Mouse (Mus musculus): ENCODE measurements around the gene Adgra3. TPM values are rescaled to one million over a fixed set of nuclear protein-coding genes. Genes with fewer than 3 reads are reported as not detected.

Adgra3 gene
- total and polyA plus RNA-seq, 3 experiments = not detected

GRCm38 (mm10) chr5:49961478-49962431, 97.1 kb downstream of the Adgra3 start:
- H3K4me3 ChIP-seq (ENCODE audit: control insufficient read depth in 1 of 2, insufficient read depth in 1 of 2, low read depth in 2 of 2, low read length in 2 of 2) = no peak overlapping the region
- no peak overlapping the region for H3K27ac ChIP-seq (ENCODE audit: control insufficient read depth, low read depth, low read length)
- H3K9ac ChIP-seq (ENCODE audit: control insufficient read depth, low read depth, low read length, poor library complexity, severe bottlenecking) = no peak overlapping the region
- TF ChIP-seq CTCF (IDR thresholded peaks at IDR 0.05 in 2 of 3, conservative IDR thresholded peaks at IDR 0.05 in 1 of 3; ENCODE audit: control insufficient read depth in 1 of 3, insufficient read depth in 1 of 3, low read depth in 2 of 3, low read length in 3 of 3, poor library complexity in 1 of 3, severe bottlenecking in 1 of 3) (peak; percentile 12 to 80 (median 79); a peak in 4 of 6 replicates), POLR2AphosphoS2 (IDR thresholded peaks at IDR 0.05; ENCODE audit: low read length) (no peak), CHD1 (IDR thresholded peaks at IDR 0.05; ENCODE audit: low read depth, low read length) (no peak), ZKSCAN1 (IDR thresholded peaks at IDR 0.05; ENCODE audit: low read depth, low read length) (no peak), EP300 (IDR thresholded peaks at IDR 0.05; ENCODE audit: low read depth in 1 of 2, low read length in 2 of 2) (no peak), MYB (IDR thresholded peaks at IDR 0.05; ENCODE audit: low read depth, low read length) (no peak), NRF1 (IDR thresholded peaks at IDR 0.05; ENCODE audit: insufficient read depth, low read depth, low read length, poor library complexity, severe bottlenecking) (no peak), MXI1 (IDR thresholded peaks at IDR 0.05; ENCODE audit: low read depth, low read length) (no peak), RCOR1 (IDR thresholded peaks at IDR 0.05; ENCODE audit: low read depth, low read length) (no peak), SIN3A (IDR thresholded peaks at IDR 0.05; ENCODE audit: low read length) (no peak), GABPA (IDR thresholded peaks at IDR 0.05; ENCODE audit: low read depth, low read length) (no peak), USF2 (IDR thresholded peaks at IDR 0.05; ENCODE audit: borderline replicate concordance in 1 of 2, insufficient read depth in 1 of 2, low read depth in 1 of 2, low read length in 2 of 2) (no peak), KAT2A (conservative IDR thresholded peaks at IDR 0.05; ENCODE audit: low read depth, low read length) (no peak), USF1 (IDR thresholded peaks at IDR 0.05; ENCODE audit: low read depth, low read length) (no peak), HCFC1 (IDR thresholded peaks at IDR 0.05; ENCODE audit: low read depth, low read length) (no peak), RAD21 (IDR thresholded peaks at IDR 0.05; ENCODE audit: low read depth, low read length) (peak; percentile 84), ETS1 (IDR thresholded peaks at IDR 0.05; ENCODE audit: low read depth, low read length) (no peak), ZNF384 (IDR thresholded peaks at IDR 0.05; ENCODE audit: low read depth, low read length) (no peak), MAZ (IDR thresholded peaks at IDR 0.05; ENCODE audit: low read depth, low read length) (no peak), ZC3H11A (IDR thresholded peaks at IDR 0.05; ENCODE audit: low read depth, low read length) (peak; percentile 65), TCF12 (IDR thresholded peaks at IDR 0.05; ENCODE audit: low read depth, low read length) (no peak), BHLHE40 (IDR thresholded peaks at IDR 0.05; ENCODE audit: borderline replicate concordance, low read depth, low read length) (no peak), MAFK (IDR thresholded peaks at IDR 0.05; ENCODE audit: borderline replicate concordance, low read depth, low read length) (no peak), JUND (IDR thresholded peaks at IDR 0.05; ENCODE audit: low read depth, low read length) (no peak), POLR2A (IDR thresholded peaks at IDR 0.05; ENCODE audit: control insufficient read depth in 1 of 2, insufficient read depth in 1 of 2, low read depth in 1 of 2, low read length in 2 of 2, poor library complexity in 1 of 2) (no peak), MYC (IDR thresholded peaks at IDR 0.05; ENCODE audit: low read depth, low read length) (no peak), MEF2A (IDR thresholded peaks at IDR 0.05; ENCODE audit: extremely low read depth, insufficient replicate concordance, low read depth, low read length, poor library complexity, severe bottlenecking) (no peak), ZMIZ1 (IDR thresholded peaks at IDR 0.05; ENCODE audit: low read depth, low read length) (no peak), UBTF (IDR thresholded peaks at IDR 0.05; ENCODE audit: borderline replicate concordance, insufficient read depth, low read depth, low read length) (no peak), MAX (IDR thresholded peaks at IDR 0.05; ENCODE audit: low read length) (no peak), TAL1 (IDR thresholded peaks at IDR 0.05; ENCODE audit: low read length) (no peak), GATA1 (IDR thresholded peaks at IDR 0.05; ENCODE audit: low read depth, low read length) (no peak), POLR2AphosphoS5 (IDR thresholded peaks at IDR 0.05; ENCODE audit: borderline replicate concordance, low read depth, low read length) (no peak), SMC3 (IDR thresholded peaks at IDR 0.05; ENCODE audit: low read depth, low read length) (peak; percentile 89), E2F4 (IDR thresholded peaks at IDR 0.05; ENCODE audit: borderline replicate concordance, low read depth, low read length) (no peak)
- H3K79me2 ChIP-seq (ENCODE audit: control insufficient read depth, insufficient read depth, low read length, poor library complexity) = no peaks in the 10 kb centered on the region
- peak; percentile 44 for DNase-seq (ENCODE audit: low read depth, low spot score)
- H3K27me3 ChIP-seq (ENCODE audit: control insufficient read depth in 1 of 2, insufficient read depth in 2 of 2, low read length in 2 of 2) = no peaks in the 10 kb centered on the region
- H3K36me3 ChIP-seq (ENCODE audit: control insufficient read depth in 1 of 2, insufficient read depth in 2 of 2, low read length in 2 of 2) = no peaks in the 10 kb centered on the region
- no peaks in the 10 kb centered on the region for H3K9me3 ChIP-seq (replicated peaks; ENCODE audit: insufficient read depth, low read length)
- no peaks in the 10 kb centered on the region for H3K4me1 ChIP-seq (ENCODE audit: control insufficient read depth in 1 of 2, insufficient read depth in 2 of 2, low read length in 2 of 2)

Data from MEL (cell line).